ENCODE assay signal across 18 mouse cellular contexts in genomic region chr11:84365313-84365712, GRCm38 (mm10).
DNase-seq lines count a peak whose midpoint lies in the region; ATAC-seq and TF ChIP-seq lines count a peak whose summit lies in the region.
"Had no signal": no experiment of that assay in that cellular context is flagged by ENCODE, and none has a peak within 500 bp of the region (broad histone marks: within the 10 kb centered on the region; RNA-seq: fewer than 3 reads in every experiment).

No protein-coding gene starts in this region.

- no peak overlapping the region for H3K9ac ChIP-seq in heart, postnatal 0 days (replicated peaks; ENCODE audit: low read depth, low read length)
- H3K9ac ChIP-seq in heart, embryonic 11.5 days (ENCODE audit: low read depth, low read length), result no peak overlapping the region
- H3K9ac ChIP-seq in CH12.LX (ENCODE audit: insufficient read depth, low read depth), result no peak overlapping the region
- no peak overlapping the region for H3K9ac ChIP-seq in forebrain, embryonic 13.5 days
- H3K9ac ChIP-seq: lung, embryonic 15.5 days; midbrain, embryonic 12.5 days; neural tube, embryonic 15.5 days had no signal

- H3K79me2 ChIP-seq in CH12.LX (replicated peaks; ENCODE audit: control insufficient read depth, extremely low read depth, insufficient read depth, poor library complexity, severe bottlenecking), result no peaks in the 10 kb centered on the region

- in situ Hi-C loops in CH12.LX (cut with MboI; ENCODE audit: low pct_ligation_motif_present, low pct_unique_long_range_greater_than_20kb, low sequenced_read_pairs), result no loop called here

- H3K4me3 ChIP-seq in heart, postnatal 0 days (ENCODE audit: low read depth, low read length), result no peak overlapping the region
- no peak overlapping the region for H3K4me3 ChIP-seq in heart, embryonic 11.5 days (ENCODE audit: low read depth, low read length)
- H3K4me3 ChIP-seq in layer of hippocampus, adult 2 months, result no peak overlapping the region
- H3K4me3 ChIP-seq in CH12.LX (replicated peaks in 1 of 3; ENCODE audit: low read depth in 2 of 3, low read length in 2 of 3, poor library complexity in 1 of 3), result no peak overlapping the region
- H3K4me3 ChIP-seq in forebrain, embryonic 13.5 days, result no peak overlapping the region
- H3K4me3 ChIP-seq: lung, embryonic 15.5 days; midbrain, embryonic 12.5 days; myocyte; neural tube, embryonic 15.5 days had no signal

- no peak for TF ChIP-seq EP300 in heart, postnatal 0 days (IDR thresholded peaks at IDR 0.05; ENCODE audit: low read depth)
- TF ChIP-seq EP300 in CH12.LX (IDR thresholded peaks at IDR 0.05; ENCODE audit: low read length), result no peak

- H3K4me1 ChIP-seq in heart, postnatal 0 days (ENCODE audit: control insufficient read depth, insufficient read depth), result no peaks in the 10 kb centered on the region
- no peaks in the 10 kb centered on the region for H3K4me1 ChIP-seq in heart, embryonic 11.5 days (ENCODE audit: control insufficient read depth, insufficient read depth, low read length)
- H3K4me1 ChIP-seq in CH12.LX (ENCODE audit: control insufficient read depth in 1 of 2, insufficient read depth in 2 of 2), result peaks cover 0 to 16% of the 10 kb centered on the region in 2 experiments; a peak in 2 of 4 replicates
- peaks cover 18% of the 10 kb centered on the region for H3K4me1 ChIP-seq in forebrain, embryonic 13.5 days
- H3K4me1 ChIP-seq: lung, embryonic 15.5 days had no signal

- dilution Hi-C loops in CH12.LX (cut with MboI; ENCODE audit: extremely low pct_ligation_motif_present, extremely low pct_unique_long_range_greater_than_20kb, low sequenced_read_pairs), result no loop called here

- WGBS in heart, postnatal 0 days, result 33% methylated on average over 1 of the region's 1 CpGs
- 29% methylated on average over 1 of the region's 1 CpGs for whole genome bisulfite sequencing in heart, embryonic 11.5 days (ENCODE audit: insufficient replicate concordance)
- 85% methylated on average over 1 of the region's 1 CpGs for WGBS in forebrain, embryonic 13.5 days

- no peak overlapping the region for H3K4me2 ChIP-seq in heart, postnatal 0 days (ENCODE audit: low read depth, low read length)
- H3K4me2 ChIP-seq in heart, embryonic 11.5 days, result no peak overlapping the region
- no peak overlapping the region for H3K4me2 ChIP-seq in CH12.LX (ENCODE audit: insufficient read depth, low read depth, poor library complexity, severe bottlenecking)
- no peak overlapping the region for H3K4me2 ChIP-seq in forebrain, embryonic 13.5 days
- H3K4me2 ChIP-seq: lung, embryonic 15.5 days; midbrain, embryonic 12.5 days; neural tube, embryonic 15.5 days had no signal

- no peak for ATAC-seq in heart, postnatal 0 days (ENCODE audit: insufficient read depth, low read depth)
- ATAC-seq in heart, embryonic 11.5 days (replicated peaks; ENCODE audit: insufficient number of reproducible peaks, low FRiP score, low TSS enrichment), result no peak
- ATAC-seq in forebrain, embryonic 13.5 days, result no peak
- ATAC-seq: hindbrain, embryonic 16.5 days had no signal

- no peaks in the 10 kb centered on the region for H3K27me3 ChIP-seq in heart, postnatal 0 days (ENCODE audit: control insufficient read depth, insufficient read depth, low read length)
- H3K27me3 ChIP-seq in heart, embryonic 11.5 days (ENCODE audit: control insufficient read depth, insufficient read depth, low read length), result no peaks in the 10 kb centered on the region
- no peaks in the 10 kb centered on the region for H3K27me3 ChIP-seq in CH12.LX (replicated peaks)
- H3K27me3 ChIP-seq in splenic B cell, adult 2 months (ENCODE audit: control insufficient read depth, insufficient read depth, low read length, poor library complexity, severe bottlenecking), result no peaks in the 10 kb centered on the region
- no peaks in the 10 kb centered on the region for H3K27me3 ChIP-seq in forebrain, embryonic 13.5 days
- H3K27me3 ChIP-seq: lung, embryonic 15.5 days; midbrain, embryonic 12.5 days; neural tube, embryonic 15.5 days had no signal

- no peaks in the 10 kb centered on the region for H3K9me3 ChIP-seq in heart, postnatal 0 days (replicated peaks; ENCODE audit: control insufficient read depth, low read length)
- H3K9me3 ChIP-seq in heart, embryonic 11.5 days (replicated peaks; ENCODE audit: control insufficient read depth, low read length), result no peaks in the 10 kb centered on the region
- no peaks in the 10 kb centered on the region for H3K9me3 ChIP-seq in CH12.LX (replicated peaks; ENCODE audit: low read length)
- H3K9me3 ChIP-seq in forebrain, embryonic 13.5 days (replicated peaks), result no peaks in the 10 kb centered on the region
- H3K9me3 ChIP-seq: lung, embryonic 15.5 days; midbrain, embryonic 12.5 days; neural tube, embryonic 15.5 days had no signal

- no peak for DNase-seq in heart, postnatal 0 days (ENCODE audit: low spot score)
- no peak for DNase-seq in layer of hippocampus, adult 2 months (ENCODE audit: low spot score in 2 of 2)
- no peak for DNase-seq in layer of hippocampus, adult 18-20 months (ENCODE audit: low spot score in 2 of 2)
- peak; percentile 21 for DNase-seq in CH12.LX (ENCODE audit: extremely low read depth)
- DNase-seq in splenic B cell, adult 2 months (ENCODE audit: low read depth, low spot score), result peak; percentile 9
- DNase-seq: adrenal gland, postnatal 36 days; cerebellum, adult 8-10 months; gastrocnemius, postnatal 14 days; retina, postnatal 1 day; right cerebral cortex, postnatal 4 days had no signal

- no peak overlapping the region for H3K27ac ChIP-seq in heart, postnatal 0 days (ENCODE audit: low read depth)
- no peak overlapping the region for H3K27ac ChIP-seq in heart, embryonic 11.5 days (ENCODE audit: low read depth, low read length)
- H3K27ac ChIP-seq in layer of hippocampus, adult 2 months, result no peak overlapping the region
- no peak overlapping the region for H3K27ac ChIP-seq in CH12.LX (ENCODE audit: insufficient read depth, low read depth)
- no peak overlapping the region for H3K27ac ChIP-seq in forebrain, embryonic 13.5 days
- H3K27ac ChIP-seq: lung, embryonic 15.5 days; macrophage; midbrain, embryonic 12.5 days; neural tube, embryonic 15.5 days had no signal

- TF ChIP-seq POLR2A in CH12.LX (IDR thresholded peaks at IDR 0.05; ENCODE audit: low read depth, low read length), result no peak

- peak; percentile 13; the same call in 1 of the 2 replicates for TF ChIP-seq CTCF in heart, postnatal 0 days (IDR thresholded peaks at IDR 0.05; ENCODE audit: low read depth)
- peak; percentile 38; the same call in 1 of the 2 replicates for TF ChIP-seq CTCF in layer of hippocampus, adult 2 months (conservative IDR thresholded peaks at IDR 0.05)
- TF ChIP-seq CTCF in CH12.LX (conservative IDR thresholded peaks at IDR 0.05 in 1 of 2, IDR thresholded peaks at IDR 0.05 in 1 of 2; ENCODE audit: low read depth in 2 of 2, low read length in 2 of 2), result peak in 1 of 2 experiments; percentile 45; a peak in 2 of 4 replicates

- TF ChIP-seq RAD21 in CH12.LX (IDR thresholded peaks at IDR 0.05; ENCODE audit: low read depth, low read length), result peak; percentile 24

- no peaks in the 10 kb centered on the region for H3K36me3 ChIP-seq in heart, postnatal 0 days (replicated peaks; ENCODE audit: control insufficient read depth, insufficient read depth, low read length)
- no peaks in the 10 kb centered on the region for H3K36me3 ChIP-seq in heart, embryonic 11.5 days (ENCODE audit: control insufficient read depth, insufficient read depth, low read length)
- peaks cover 13 to 70% of the 10 kb centered on the region in 2 experiments for H3K36me3 ChIP-seq in CH12.LX (replicated peaks in 1 of 2; ENCODE audit: control insufficient read depth in 1 of 2, insufficient read depth in 1 of 2, low read length in 1 of 2)
- H3K36me3 ChIP-seq in splenic B cell, adult 2 months (ENCODE audit: control insufficient read depth, insufficient read depth, low read length, poor library complexity, severe bottlenecking), result no peaks in the 10 kb centered on the region
- peaks cover 10% of the 10 kb centered on the region for H3K36me3 ChIP-seq in forebrain, embryonic 13.5 days (ENCODE audit: poor library complexity, severe bottlenecking)
- H3K36me3 ChIP-seq: lung, embryonic 15.5 days had no signal

TF ChIP-seq in CH12.LX, 34 proteins besides CTCF, POLR2A, EP300 and RAD21:
- no peak for TF ChIP-seq PAX5 (IDR thresholded peaks at IDR 0.05; ENCODE audit: low read length)
- TF ChIP-seq SMC3 (IDR thresholded peaks at IDR 0.05; ENCODE audit: low read depth, low read length), result 0 out of 2 replicates have a peak, but pooled peaks have one; percentile 26
- no peak for TF ChIP-seq ZC3H11A (IDR thresholded peaks at IDR 0.05; ENCODE audit: low read depth, low read length)

Comparison
In these comparisons a context has a peak if more than half of its experiments do, and no peak if none do; other contexts are left out.
1. DNase-seq: peak in CH12.LX (single experiment) and splenic B cell, adult 2 months (single experiment); none in heart, postnatal 0 days (single experiment), layer of hippocampus, adult 2 months (0 of 2) and layer of hippocampus, adult 18-20 months (0 of 2).